Mouse (Mus musculus): ENCODE results near the gene Glyatl3. TPM values are rescaled to one million over a fixed set of nuclear protein-coding genes. Genes with fewer than 3 reads are reported as not detected.

The Glyatl3 gene
- total RNA-seq, 2 experiments from 2014 or later: not detected

DNA sequence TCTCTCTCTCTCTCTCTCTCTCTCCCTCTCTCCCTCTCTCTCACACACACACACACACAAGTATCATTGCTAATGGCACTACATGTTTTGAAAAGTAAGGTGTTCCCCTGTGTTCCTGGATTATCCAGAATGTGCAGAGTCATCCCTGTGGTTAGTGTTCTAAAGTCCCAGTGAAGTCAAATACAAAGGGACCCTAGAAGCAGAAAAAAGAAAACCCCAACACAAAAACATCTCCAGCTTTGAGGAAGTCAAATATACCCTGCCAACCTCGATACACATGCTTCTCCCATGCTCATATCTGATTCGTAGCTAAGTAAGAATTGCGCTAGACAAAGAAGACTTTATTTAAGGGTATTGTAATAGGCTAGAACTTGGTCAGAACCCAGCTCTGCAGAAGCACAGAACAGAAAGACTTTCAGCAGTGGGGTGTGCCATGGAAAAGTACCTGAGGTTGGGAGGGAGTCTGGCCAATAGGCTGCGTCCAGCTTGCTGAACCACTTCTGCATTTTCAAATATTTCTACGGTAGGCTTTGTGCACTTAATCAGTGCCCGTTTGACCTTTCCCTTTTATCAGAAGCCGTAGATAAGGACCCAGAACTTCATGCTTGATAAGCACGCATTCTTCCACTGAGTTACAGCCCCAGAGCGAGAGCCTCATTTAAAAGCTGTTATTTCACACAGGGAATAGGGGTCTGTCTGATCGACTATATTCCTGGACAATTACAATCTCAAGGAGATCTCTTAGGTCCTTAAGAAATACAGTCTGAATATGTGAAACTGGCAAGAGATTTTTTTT is 45.0 kb downstream of the Glyatl3 start:
- ATAC-seq (ENCODE audit: poor library complexity, severe bottlenecking): peak; percentile 86

GRCm38 (mm10) chr17:40855065-40855464 is 59.1 kb downstream of the Glyatl3 start:
- ATAC-seq (ENCODE audit: poor library complexity, severe bottlenecking): no peak

Other genes starting within 250 kb of the Glyatl3 start
- not detected in 2 replicates for gene Esp1, start 187.2 kb downstream of the Glyatl3 start, total RNA-seq (2015)
- not detected in 2 replicates for gene Esp1, start 187.2 kb downstream of the Glyatl3 start, total RNA-seq (2017)
- gene Crisp2, start 107.3 kb downstream of the Glyatl3 start, total RNA-seq (2015): not detected in 2 replicates
- gene Crisp2, start 107.3 kb downstream of the Glyatl3 start, total RNA-seq (2017): not detected in 2 replicates
- gene Rhag, start 103.2 kb downstream of the Glyatl3 start, total RNA-seq (2015): 3.8 and 11.0 TPM in 2 replicates
- gene Rhag, start 103.2 kb downstream of the Glyatl3 start, total RNA-seq (2017): 2.1 and 4.1 TPM in 2 replicates
- gene 9130008F23Rik, start 33.8 kb downstream of the Glyatl3 start, total RNA-seq (2015): 1.7 and 2.2 TPM in 2 replicates
- 1.5 and 2.9 TPM in 2 replicates for gene 9130008F23Rik, start 33.8 kb downstream of the Glyatl3 start, total RNA-seq (2017)
- gene Mut, start 20.3 kb upstream of the Glyatl3 start, total RNA-seq (2015): 9.7 and 12.3 TPM in 2 replicates
- gene Mut, start 20.3 kb upstream of the Glyatl3 start, total RNA-seq (2017): 17.6 and 18.6 TPM in 2 replicates
- 36.4 and 36.6 TPM in 2 replicates for gene Cenpq, start 20.7 kb upstream of the Glyatl3 start, total RNA-seq (2015)
- gene Cenpq, start 20.7 kb upstream of the Glyatl3 start, total RNA-seq (2017): 50.7 and 51.3 TPM in 2 replicates

Measured in megakaryocyte, adult 5-6 weeks (primary cell).